Mouse (Mus musculus): ENCODE results near the gene Wfikkn1.

Wfikkn1 gene

GRCm38 (mm10) chr17:25868601-25869191, 12.0 kb downstream of the Wfikkn1 start, which contains the start of gene Mcrip2:
Mcrip2 (minus strand) TSS chr17:25868764.
- DNase-seq (ENCODE audit: low spot score in 2 of 2): peak; percentile 49 to 58

DNA sequence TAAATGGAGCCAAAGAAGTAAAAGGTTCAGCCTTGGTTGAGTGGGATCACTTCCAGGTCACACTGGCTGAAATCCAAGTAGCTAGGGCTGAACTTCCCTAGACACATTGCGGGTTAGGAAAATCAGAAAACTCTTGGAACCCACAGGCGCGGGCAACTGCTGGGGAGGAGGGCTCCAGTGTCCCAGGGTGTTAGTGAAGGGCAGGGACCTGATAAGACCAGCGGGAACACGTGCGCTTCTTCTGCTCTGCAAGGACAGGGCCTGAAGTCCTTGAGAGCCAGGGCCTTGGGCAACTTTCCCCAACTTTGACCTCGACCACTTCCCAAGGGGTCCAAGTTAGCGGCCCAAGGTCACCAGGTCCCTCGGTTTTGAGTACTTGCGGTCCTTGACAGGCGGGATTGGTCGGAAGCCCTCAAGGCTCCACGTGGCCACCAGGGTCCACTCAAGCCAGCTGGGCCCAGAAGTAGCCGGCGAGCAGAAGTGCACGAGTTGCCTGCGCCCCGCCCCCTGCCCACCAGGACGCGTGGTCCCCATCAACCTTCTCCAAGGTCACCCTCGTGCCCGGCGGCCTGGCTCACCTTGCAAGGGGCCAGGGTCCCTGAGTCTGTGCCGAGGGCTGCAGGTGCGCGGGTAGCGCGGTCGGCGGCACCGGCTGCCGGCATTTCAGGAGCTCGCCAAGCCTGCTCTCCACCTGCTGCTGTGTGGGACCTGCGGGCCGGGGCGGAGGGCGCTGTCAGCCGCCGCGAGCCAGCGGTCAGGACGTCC, 12.6 kb downstream of the Wfikkn1 start:
- DNase-seq (ENCODE audit: low spot score in 2 of 2): peak in 1 of 2 experiments; percentile 44

GRCm38 (mm10) chr17:25867509-25867835, 13.2 kb downstream of the Wfikkn1 start:
- DNase-seq (ENCODE audit: low spot score in 2 of 2): no peak

- no peak for DNase-seq (ENCODE audit: low spot score in 2 of 2)
Measured at GRCm38 (mm10) chr17:25866172-25866571, 14.5 kb downstream of the Wfikkn1 start.

GRCm38 (mm10) chr17:25865288-25865687, 15.4 kb downstream of the Wfikkn1 start:
- DNase-seq (ENCODE audit: low spot score in 2 of 2): no peak

- no peak for DNase-seq (ENCODE audit: low spot score in 2 of 2)
Measured at GRCm38 (mm10) chr17:25864311-25864710, 16.3 kb downstream of the Wfikkn1 start.

GRCm38 (mm10) chr17:25863681-25864080, 17.0 kb downstream of the Wfikkn1 start:
- no peak for DNase-seq (ENCODE audit: low spot score in 2 of 2)

- no peak for DNase-seq (ENCODE audit: low spot score in 2 of 2)
Measured at GRCm38 (mm10) chr17:25861704-25862612, 18.7 kb downstream of the Wfikkn1 start.

DNA sequence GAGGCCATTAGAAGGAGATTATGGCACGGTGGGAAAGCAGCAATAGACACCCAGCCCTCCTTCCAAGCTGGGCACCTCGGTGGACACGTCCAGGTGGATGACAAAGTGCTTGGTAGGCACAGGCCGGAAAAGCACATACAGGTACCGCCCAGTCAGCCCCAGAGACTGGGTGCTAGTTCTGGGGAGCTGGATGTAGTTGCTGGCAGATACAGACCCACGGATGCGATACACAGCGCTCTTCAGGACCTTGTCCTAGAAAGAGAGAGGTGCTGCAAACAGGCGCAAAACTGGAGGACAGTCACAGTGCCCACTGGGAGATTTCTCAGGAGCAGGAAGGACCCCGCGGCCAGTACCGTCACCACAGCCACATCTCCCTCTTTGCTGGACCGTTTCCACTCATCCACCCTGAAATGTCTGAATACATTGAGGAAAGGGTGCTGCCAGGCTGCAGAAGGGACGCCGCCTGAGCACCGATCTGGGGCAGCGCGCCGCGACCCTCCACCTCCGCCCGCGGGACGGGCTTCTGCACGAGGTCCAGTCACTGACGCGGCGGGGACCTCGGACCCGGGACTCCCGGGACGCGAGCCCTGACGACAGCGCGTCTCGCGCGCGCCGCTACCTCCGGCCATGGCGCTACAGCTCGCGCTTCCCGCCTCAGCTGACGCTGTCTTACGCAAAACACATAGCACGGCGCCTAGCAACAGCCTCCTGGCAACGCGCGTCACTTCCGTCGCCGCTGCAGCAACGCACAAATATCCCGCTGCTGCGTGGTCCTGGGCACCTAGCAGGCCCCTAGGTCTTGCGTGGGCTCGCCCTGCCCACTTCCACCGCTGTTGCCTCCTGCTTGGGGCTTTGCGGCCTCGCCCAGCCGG, 19.6 kb downstream of the Wfikkn1 start, which contains the start of gene Wdr90:
TSS of gene Wdr90 (minus strand) at position 670 of the 872 bp plus-strand sequence.
- peak; percentile 81 to 92 for DNase-seq (ENCODE audit: low spot score in 2 of 2)

DNA sequence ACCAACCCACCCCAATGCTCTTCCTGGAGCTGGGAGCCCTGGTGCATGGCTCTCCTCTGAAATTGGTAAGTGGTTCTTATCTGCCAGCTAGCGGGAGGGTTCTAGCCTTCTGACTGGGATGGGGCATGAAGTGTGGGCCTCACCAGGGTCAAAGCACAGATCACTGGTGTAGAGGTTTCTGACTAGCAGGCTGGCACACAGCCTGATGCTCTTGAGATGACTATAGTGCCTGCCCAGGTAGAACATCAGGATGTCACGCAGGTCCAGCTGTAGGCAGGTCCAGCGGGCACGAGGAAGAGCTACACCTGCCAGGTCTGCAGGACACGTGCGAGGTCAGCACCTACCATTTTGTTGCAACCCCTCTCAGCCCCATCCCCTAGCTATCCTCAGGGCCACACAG, 20.4 kb downstream of the Wfikkn1 start:
- no peak for DNase-seq (ENCODE audit: low spot score in 2 of 2)

GRCm38 (mm10) chr17:25844396-25844901, 36.2 kb downstream of the Wfikkn1 start, which contains the start of gene Rhot2:
Rhot2 (minus strand) TSS chr17:25844851.
- DNase-seq (ENCODE audit: low spot score in 2 of 2): peak; percentile 86 to 97

GRCm38 (mm10) chr17:25843636-25844395, 36.8 kb downstream of the Wfikkn1 start:
- DNase-seq (ENCODE audit: low spot score in 2 of 2): no peak

DNA sequence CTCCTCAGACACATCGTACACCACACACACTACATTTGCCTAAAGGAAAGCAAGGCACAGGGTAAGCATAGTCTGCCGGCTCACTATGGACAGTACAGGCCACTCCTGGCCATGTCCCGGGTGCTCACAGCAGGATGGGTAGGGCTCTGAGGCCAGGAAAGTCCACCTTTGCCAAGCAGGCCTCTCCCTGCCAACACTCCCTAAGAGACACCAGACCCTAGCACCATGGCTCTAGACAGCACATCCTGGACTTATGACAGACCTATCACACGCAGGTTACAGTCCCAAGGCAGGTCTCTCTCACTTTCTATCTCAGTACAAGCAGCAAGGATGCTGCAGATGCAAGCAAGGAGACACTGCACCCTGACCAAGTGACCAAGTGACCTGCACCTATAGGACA, 37.5 kb downstream of the Wfikkn1 start:
- DNase-seq (ENCODE audit: low spot score in 2 of 2): no peak

DNA sequence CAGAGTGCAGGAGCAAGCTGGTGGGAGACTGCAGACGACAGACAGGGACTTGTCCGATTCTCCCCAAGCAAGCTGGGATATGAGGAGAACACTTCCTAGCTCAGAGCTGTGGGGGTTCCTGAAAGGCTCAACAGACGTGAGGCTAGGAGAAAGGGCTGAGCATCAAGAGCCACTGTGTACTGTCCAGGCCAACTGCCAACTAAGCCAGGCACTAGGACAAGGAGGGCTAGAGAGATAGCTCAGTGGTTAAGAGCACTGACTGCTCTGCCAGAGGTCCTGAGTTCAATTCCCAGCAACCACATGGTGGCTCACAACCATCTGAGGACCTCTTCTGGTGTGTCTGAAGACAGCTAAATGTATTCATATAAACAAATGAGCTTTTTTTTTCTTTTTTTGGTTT, 38.1 kb downstream of the Wfikkn1 start:
- no peak for DNase-seq (ENCODE audit: low spot score in 2 of 2)

GRCm38 (mm10) chr17:25841117-25841880, 39.4 kb downstream of the Wfikkn1 start, which contains the start of gene Gm20683:
Gm20683 (minus strand) TSS chr17:25841763.
- DNase-seq (ENCODE audit: low spot score in 2 of 2): no peak

DNA sequence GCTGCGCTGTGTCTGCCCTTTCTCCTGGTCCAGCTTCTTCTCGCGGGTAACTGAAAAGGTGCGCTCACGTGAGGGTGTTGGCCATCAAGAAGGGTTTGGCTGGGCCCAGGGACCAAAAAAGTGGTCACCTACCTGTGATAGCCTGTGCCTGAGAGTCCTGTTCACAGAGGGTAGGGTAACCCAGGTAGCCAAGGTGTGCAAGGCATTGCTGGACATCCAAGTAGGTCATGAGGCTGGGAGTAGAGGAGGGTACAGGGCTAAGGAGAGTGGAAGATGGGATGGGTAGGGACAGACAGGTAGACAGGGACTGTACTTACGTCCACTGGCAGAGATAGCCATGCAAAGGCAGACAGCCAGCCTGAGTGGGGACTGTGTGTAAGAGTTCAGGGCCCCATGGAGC, 40.1 kb downstream of the Wfikkn1 start:
- no peak for DNase-seq (ENCODE audit: low spot score in 2 of 2)

DNA sequence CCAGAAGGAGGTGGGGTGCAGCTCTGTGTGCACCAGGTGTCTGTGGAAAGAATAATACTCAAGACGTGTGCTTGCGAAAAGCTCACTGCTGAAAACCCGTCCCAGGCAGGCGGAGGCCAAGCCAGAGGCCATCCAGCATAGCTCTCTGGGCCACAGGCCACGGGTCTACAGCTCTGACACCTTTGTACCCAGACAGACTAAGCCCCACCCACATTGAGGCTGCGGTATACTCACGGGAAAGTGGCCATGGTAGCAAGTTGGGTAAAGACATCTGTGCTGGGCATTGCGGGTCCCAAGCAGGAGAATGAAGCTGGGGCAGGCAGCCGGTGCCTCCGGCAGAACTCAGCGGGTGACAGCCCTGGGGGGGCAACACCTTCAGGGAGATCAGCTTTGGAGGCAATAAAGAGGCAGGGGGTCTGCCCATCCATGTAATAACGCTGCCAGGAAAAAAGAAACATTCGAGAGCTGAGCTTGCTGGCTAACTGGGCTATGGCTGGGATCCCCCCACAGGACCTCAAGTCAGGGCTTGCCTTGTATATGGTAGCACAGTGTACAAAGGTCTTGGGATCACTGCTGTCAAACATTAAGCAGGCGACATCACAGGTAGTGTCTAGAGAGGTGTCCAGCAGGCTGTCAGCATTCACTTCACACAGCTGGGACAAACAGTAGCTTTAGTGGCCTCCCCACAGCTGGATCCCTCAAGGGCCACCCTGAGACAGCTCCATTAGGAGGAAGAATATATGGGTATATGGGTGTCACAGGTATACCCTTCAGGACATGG, 41.0 kb downstream of the Wfikkn1 start:
- no peak for DNase-seq (ENCODE audit: low spot score in 2 of 2)

DNA sequence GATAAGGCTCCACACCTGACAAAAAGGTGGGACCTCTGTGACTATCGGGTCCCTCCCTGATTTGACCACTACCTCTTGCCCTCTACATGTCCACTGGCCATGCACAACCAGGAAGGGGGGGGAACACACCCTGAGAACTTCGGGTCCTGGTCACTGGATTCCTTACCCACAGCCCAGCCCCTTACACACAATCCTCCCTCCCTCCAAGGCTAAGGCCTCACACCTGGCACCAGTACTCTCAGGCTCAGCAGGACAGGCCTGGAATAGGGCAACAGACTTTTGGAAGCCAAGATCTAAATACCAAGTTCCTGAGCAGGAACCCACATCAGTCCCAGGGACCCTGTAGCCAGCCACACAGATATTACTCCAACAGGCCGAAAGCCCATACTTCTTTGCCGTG, 41.8 kb downstream of the Wfikkn1 start:
- no peak for DNase-seq (ENCODE audit: low spot score in 2 of 2)

DNA sequence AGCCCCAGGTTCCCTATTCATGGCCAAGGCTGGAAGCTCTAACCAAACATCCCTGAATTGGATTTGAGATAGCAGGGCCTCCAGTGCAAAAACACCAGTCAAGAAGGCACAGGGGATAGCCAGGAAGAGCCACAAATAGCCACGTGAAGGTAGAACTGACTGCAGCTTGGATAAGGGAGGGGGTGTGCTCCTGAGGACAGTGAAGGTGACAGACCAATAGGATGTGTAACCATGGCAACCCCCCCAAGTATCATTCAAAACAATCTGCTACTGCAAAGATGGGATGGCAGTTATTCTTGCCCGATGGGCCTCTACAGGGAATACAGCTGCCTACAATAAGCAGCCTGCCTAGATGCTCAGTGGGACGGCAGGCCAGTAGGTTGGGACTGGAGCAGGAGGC, 43.1 kb downstream of the Wfikkn1 start:
- DNase-seq (ENCODE audit: low spot score in 2 of 2): no peak
